Mouse (Mus musculus): Measurements from ENCODE around the gene Bach1. TPM values are rescaled to one million over a fixed set of nuclear protein-coding genes. Genes with fewer than 3 reads are reported as not detected.

The Bach1 gene
- polyA plus RNA-seq, 1 experiment from 2014 or later: 11.8 TPM

DNA sequence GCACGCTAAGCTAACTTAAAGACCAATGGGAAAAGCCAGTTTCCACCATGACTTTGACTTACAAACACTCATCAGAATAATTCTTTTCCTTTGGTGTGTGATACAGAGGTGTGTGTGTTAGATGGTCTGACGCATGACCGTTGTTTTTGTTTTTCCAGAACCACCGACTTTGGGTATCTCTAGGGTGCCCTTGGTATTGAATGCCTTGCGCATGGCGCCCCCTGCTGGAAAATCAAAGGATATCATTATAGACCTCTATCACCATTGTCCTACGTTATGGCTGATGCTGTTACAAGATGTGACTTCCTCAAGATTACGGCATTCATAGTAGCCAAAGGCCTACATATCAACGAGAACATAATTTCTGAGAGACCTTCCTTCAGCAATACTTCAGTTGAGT, 56.1 kb downstream of the Bach1 start:
- Histone ChIP-seq H3K9me3 (ENCODE audit: control insufficient read depth, low read length) (no peaks in the 10 kb centered on the region), H3K4me3 (ENCODE audit: control insufficient read depth in 1 of 2, insufficient read depth in 1 of 2, low read depth in 1 of 2, low read length in 2 of 2) (no peak overlapping the region), H3K27ac (replicated peaks in 1 of 2; ENCODE audit: control insufficient read depth in 1 of 2, insufficient read depth in 1 of 2, low read depth in 2 of 2, low read length in 2 of 2) (no peak overlapping the region), H3K9ac (ENCODE audit: low read length) (no peak overlapping the region), H3K4me2 (ENCODE audit: low read length) (no peak overlapping the region), H3K27me3 (ENCODE audit: control insufficient read depth, insufficient read depth, low read length) (no peaks in the 10 kb centered on the region), H3K36me3 (ENCODE audit: control insufficient read depth, insufficient read depth, low read length) (no peaks in the 10 kb centered on the region), H3K4me1 (ENCODE audit: control insufficient read depth in 2 of 2, insufficient read depth in 2 of 2, low read length in 2 of 2) (no peaks in the 10 kb centered on the region)
- 54% methylated on average over 9 of the region's 9 CpGs for WGBS
- ATAC-seq (ENCODE audit: insufficient number of reproducible peaks, insufficient read depth, low FRiP score, low read depth): no peak

DNA sequence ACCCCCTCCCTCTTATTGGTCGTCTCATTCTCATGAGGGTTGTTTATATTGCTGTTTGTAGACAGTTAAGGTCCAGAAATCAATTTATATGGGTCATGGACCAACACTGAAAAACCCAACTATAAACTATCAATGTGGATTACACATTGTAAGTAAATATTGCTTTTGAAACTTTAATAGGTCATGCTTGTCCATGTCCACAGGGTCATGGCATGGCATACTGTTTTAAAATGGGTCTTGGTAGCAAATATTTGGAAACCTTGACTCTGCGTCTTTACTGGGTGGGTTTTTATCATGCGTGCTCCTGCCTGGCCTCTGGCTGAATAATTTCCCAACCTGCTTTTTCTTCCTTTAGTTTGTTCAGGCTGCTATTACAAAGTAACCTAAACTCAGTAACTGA, 57.2 kb downstream of the Bach1 start:
- no peak overlapping the region for H3K4me2 ChIP-seq (ENCODE audit: low read length)
- H3K27ac ChIP-seq (replicated peaks in 1 of 2; ENCODE audit: control insufficient read depth in 1 of 2, insufficient read depth in 1 of 2, low read depth in 2 of 2, low read length in 2 of 2): no peak overlapping the region
- H3K4me3 ChIP-seq (ENCODE audit: control insufficient read depth in 1 of 2, insufficient read depth in 1 of 2, low read depth in 1 of 2, low read length in 2 of 2): no peak overlapping the region
- H3K9ac ChIP-seq (ENCODE audit: low read length): no peak overlapping the region
- 71% methylated on average over 3 of the region's 3 CpGs for WGBS
- no peaks in the 10 kb centered on the region for H3K27me3 ChIP-seq (ENCODE audit: control insufficient read depth, insufficient read depth, low read length)
- ATAC-seq (ENCODE audit: insufficient number of reproducible peaks, insufficient read depth, low FRiP score, low read depth): no peak
- H3K4me1 ChIP-seq (ENCODE audit: control insufficient read depth in 2 of 2, insufficient read depth in 2 of 2, low read length in 2 of 2): no peaks in the 10 kb centered on the region
- H3K9me3 ChIP-seq (ENCODE audit: control insufficient read depth, low read length): no peaks in the 10 kb centered on the region
- H3K36me3 ChIP-seq (ENCODE audit: control insufficient read depth, insufficient read depth, low read length): no peaks in the 10 kb centered on the region

- H3K4me2 ChIP-seq (ENCODE audit: low read length): no peak overlapping the region
- 89% methylated on average over 11 of the region's 11 CpGs for WGBS
- H3K27ac ChIP-seq (replicated peaks in 1 of 2; ENCODE audit: control insufficient read depth in 1 of 2, insufficient read depth in 1 of 2, low read depth in 2 of 2, low read length in 2 of 2): no peak overlapping the region
- no peak overlapping the region for H3K4me3 ChIP-seq (ENCODE audit: control insufficient read depth in 1 of 2, insufficient read depth in 1 of 2, low read depth in 1 of 2, low read length in 2 of 2)
- no peaks in the 10 kb centered on the region for H3K36me3 ChIP-seq (ENCODE audit: control insufficient read depth, insufficient read depth, low read length)
- no peaks in the 10 kb centered on the region for H3K4me1 ChIP-seq (ENCODE audit: control insufficient read depth in 2 of 2, insufficient read depth in 2 of 2, low read length in 2 of 2)
- no peak overlapping the region for H3K9ac ChIP-seq (ENCODE audit: low read length)
- H3K9me3 ChIP-seq (ENCODE audit: control insufficient read depth, low read length): no peaks in the 10 kb centered on the region
- ATAC-seq (ENCODE audit: insufficient number of reproducible peaks, insufficient read depth, low FRiP score, low read depth): no peak
- no peaks in the 10 kb centered on the region for H3K27me3 ChIP-seq (ENCODE audit: control insufficient read depth, insufficient read depth, low read length)
Observed at GRCm38 (mm10) chr16:87758016-87758415, 59.3 kb downstream of the Bach1 start.

- no peak overlapping the region for H3K9ac ChIP-seq (ENCODE audit: low read length)
- H3K4me3 ChIP-seq (ENCODE audit: control insufficient read depth in 1 of 2, insufficient read depth in 1 of 2, low read depth in 1 of 2, low read length in 2 of 2): no peak overlapping the region
- no peak for ATAC-seq (ENCODE audit: insufficient number of reproducible peaks, insufficient read depth, low FRiP score, low read depth)
- WGBS: 85% methylated on average over 15 of the region's 15 CpGs
- H3K27ac ChIP-seq (replicated peaks in 1 of 2; ENCODE audit: control insufficient read depth in 1 of 2, insufficient read depth in 1 of 2, low read depth in 2 of 2, low read length in 2 of 2): no peak overlapping the region
- no peaks in the 10 kb centered on the region for H3K4me1 ChIP-seq (ENCODE audit: control insufficient read depth in 2 of 2, insufficient read depth in 2 of 2, low read length in 2 of 2)
- H3K36me3 ChIP-seq (ENCODE audit: control insufficient read depth, insufficient read depth, low read length): no peaks in the 10 kb centered on the region
- no peaks in the 10 kb centered on the region for H3K27me3 ChIP-seq (ENCODE audit: control insufficient read depth, insufficient read depth, low read length)
- H3K4me2 ChIP-seq (ENCODE audit: low read length): no peak overlapping the region
- H3K9me3 ChIP-seq (ENCODE audit: control insufficient read depth, low read length): no peaks in the 10 kb centered on the region
Observed at GRCm38 (mm10) chr16:87764668-87765109, 65.9 kb downstream of the Bach1 start.

GRCm38 (mm10) chr16:87765984-87766383, 67.2 kb downstream of the Bach1 start:
- no peaks in the 10 kb centered on the region for H3K36me3 ChIP-seq (ENCODE audit: control insufficient read depth, insufficient read depth, low read length)
- no peak overlapping the region for H3K4me3 ChIP-seq (ENCODE audit: control insufficient read depth in 1 of 2, insufficient read depth in 1 of 2, low read depth in 1 of 2, low read length in 2 of 2)
- WGBS: 56% methylated on average over 8 of the region's 8 CpGs
- H3K27me3 ChIP-seq (ENCODE audit: control insufficient read depth, insufficient read depth, low read length): no peaks in the 10 kb centered on the region
- H3K9me3 ChIP-seq (ENCODE audit: control insufficient read depth, low read length): no peaks in the 10 kb centered on the region
- no peak for ATAC-seq (ENCODE audit: insufficient number of reproducible peaks, insufficient read depth, low FRiP score, low read depth)
- H3K27ac ChIP-seq (replicated peaks in 1 of 2; ENCODE audit: control insufficient read depth in 1 of 2, insufficient read depth in 1 of 2, low read depth in 2 of 2, low read length in 2 of 2): no peak overlapping the region
- no peak overlapping the region for H3K9ac ChIP-seq (ENCODE audit: low read length)
- no peaks in the 10 kb centered on the region for H3K4me1 ChIP-seq (ENCODE audit: control insufficient read depth in 2 of 2, insufficient read depth in 2 of 2, low read length in 2 of 2)
- no peak overlapping the region for H3K4me2 ChIP-seq (ENCODE audit: low read length)

- no peak for ATAC-seq (ENCODE audit: insufficient number of reproducible peaks, insufficient read depth, low FRiP score, low read depth)
- H3K27ac ChIP-seq (replicated peaks in 1 of 2; ENCODE audit: control insufficient read depth in 1 of 2, insufficient read depth in 1 of 2, low read depth in 2 of 2, low read length in 2 of 2): no peak overlapping the region
- no peaks in the 10 kb centered on the region for H3K27me3 ChIP-seq (ENCODE audit: control insufficient read depth, insufficient read depth, low read length)
- H3K4me3 ChIP-seq (ENCODE audit: control insufficient read depth in 1 of 2, insufficient read depth in 1 of 2, low read depth in 1 of 2, low read length in 2 of 2): no peak overlapping the region
- H3K4me2 ChIP-seq (ENCODE audit: low read length): no peak overlapping the region
- H3K36me3 ChIP-seq (ENCODE audit: control insufficient read depth, insufficient read depth, low read length): no peaks in the 10 kb centered on the region
- no peaks in the 10 kb centered on the region for H3K9me3 ChIP-seq (ENCODE audit: control insufficient read depth, low read length)
- no peak overlapping the region for H3K9ac ChIP-seq (ENCODE audit: low read length)
- H3K4me1 ChIP-seq (ENCODE audit: control insufficient read depth in 2 of 2, insufficient read depth in 2 of 2, low read length in 2 of 2): no peaks in the 10 kb centered on the region
- WGBS: 80% methylated on average over 2 of the region's 2 CpGs
Observed at GRCm38 (mm10) chr16:87770576-87770975, 71.8 kb downstream of the Bach1 start.

GRCm38 (mm10) chr16:87771926-87772325, 73.2 kb downstream of the Bach1 start:
- Histone ChIP-seq H3K9ac (ENCODE audit: low read length) (no peak overlapping the region), H3K4me2 (ENCODE audit: low read length) (no peak overlapping the region), H3K4me1 (ENCODE audit: control insufficient read depth in 2 of 2, insufficient read depth in 2 of 2, low read length in 2 of 2) (no peaks in the 10 kb centered on the region), H3K36me3 (ENCODE audit: control insufficient read depth, insufficient read depth, low read length) (no peaks in the 10 kb centered on the region), H3K27me3 (ENCODE audit: control insufficient read depth, insufficient read depth, low read length) (no peaks in the 10 kb centered on the region), H3K27ac (replicated peaks in 1 of 2; ENCODE audit: control insufficient read depth in 1 of 2, insufficient read depth in 1 of 2, low read depth in 2 of 2, low read length in 2 of 2) (no peak overlapping the region), H3K4me3 (ENCODE audit: control insufficient read depth in 1 of 2, insufficient read depth in 1 of 2, low read depth in 1 of 2, low read length in 2 of 2) (no peak overlapping the region), H3K9me3 (ENCODE audit: control insufficient read depth, low read length) (no peaks in the 10 kb centered on the region)
- ATAC-seq (ENCODE audit: insufficient number of reproducible peaks, insufficient read depth, low FRiP score, low read depth): no peak
- WGBS: 81% methylated on average over 4 of the region's 4 CpGs

GRCm38 (mm10) chr16:87774398-87774797, 75.7 kb downstream of the Bach1 start:
- Histone ChIP-seq H3K27ac (replicated peaks in 1 of 2; ENCODE audit: control insufficient read depth in 1 of 2, insufficient read depth in 1 of 2, low read depth in 2 of 2, low read length in 2 of 2) (no peak overlapping the region), H3K4me1 (ENCODE audit: control insufficient read depth in 2 of 2, insufficient read depth in 2 of 2, low read length in 2 of 2) (no peaks in the 10 kb centered on the region), H3K9ac (ENCODE audit: low read length) (no peak overlapping the region), H3K27me3 (ENCODE audit: control insufficient read depth, insufficient read depth, low read length) (no peaks in the 10 kb centered on the region), H3K36me3 (ENCODE audit: control insufficient read depth, insufficient read depth, low read length) (no peaks in the 10 kb centered on the region), H3K4me2 (ENCODE audit: low read length) (no peak overlapping the region), H3K4me3 (ENCODE audit: control insufficient read depth in 1 of 2, insufficient read depth in 1 of 2, low read depth in 1 of 2, low read length in 2 of 2) (no peak overlapping the region), H3K9me3 (ENCODE audit: control insufficient read depth, low read length) (no peaks in the 10 kb centered on the region)
- ATAC-seq (ENCODE audit: insufficient number of reproducible peaks, insufficient read depth, low FRiP score, low read depth): no peak
- 53% methylated on average over 3 of the region's 3 CpGs for WGBS

Measured in heart, embryonic 14.5 days (tissue).